24 mouse cellular contexts compared by ENCODE assay signal in the genomic region with DNA sequence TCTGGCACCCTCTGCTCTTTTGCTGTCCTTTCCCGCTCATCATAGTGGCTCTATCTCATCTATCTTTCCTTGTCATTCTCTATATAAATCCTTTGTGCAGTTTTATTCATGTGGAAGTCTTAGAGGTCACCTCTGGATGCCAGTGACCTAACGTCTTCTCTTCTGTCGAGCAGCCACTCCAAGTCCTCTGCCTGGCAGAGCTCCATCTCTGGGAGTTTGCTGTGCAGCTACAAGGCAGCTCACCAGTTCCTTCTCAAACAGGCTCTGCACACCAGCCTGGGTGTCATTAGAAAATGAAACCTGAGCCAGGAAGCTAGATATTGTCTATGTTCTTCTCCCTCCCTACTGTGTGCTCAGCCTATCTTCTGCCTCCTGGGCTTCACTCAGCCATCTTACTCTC.
DNase-seq lines count a peak whose midpoint lies in the region; TF ChIP-seq lines count a peak whose summit lies in the region.
"Had no signal": no experiment of that assay in that cellular context is flagged by ENCODE, and none has a peak within 500 bp of the region (broad histone marks: within the 10 kb centered on the region; RNA-seq: fewer than 3 reads in every experiment).

No protein-coding gene starts in this region.

- 84% methylated on average over 3 of the region's 3 CpGs for WGBS in heart, embryonic 10.5 days
- WGBS in heart, adult 2 months = 53% methylated on average over 3 of the region's 3 CpGs

- H3K9me3 ChIP-seq in heart, embryonic 10.5 days = no peaks in the 10 kb centered on the region
- H3K9me3 ChIP-seq: embryonic facial prominence, embryonic 12.5 days; hindbrain, embryonic 10.5 days; intestine, embryonic 15.5 days; limb, embryonic 12.5 days; midbrain, embryonic 15.5 days; neural tube, embryonic 12.5 days had no signal

- no peak for TF ChIP-seq CTCF in heart, adult 2 months (IDR thresholded peaks at IDR 0.05)

- DNase-seq in adrenal gland, postnatal 10 days = peak; percentile 18
- DNase-seq in adrenal gland, postnatal 14 days = no peak
- peak; percentile 14 for DNase-seq in heart, embryonic 10.5 days (ENCODE audit: low spot score)
- no peak for DNase-seq in heart, adult 2 months
- DNase-seq in heart, postnatal 10 days = peak; percentile 27 to 34
- no peak for DNase-seq in heart, adult 9 months (ENCODE audit: low spot score in 2 of 2)
- peak; percentile 20 for DNase-seq in ovary, postnatal 36 days (ENCODE audit: low spot score)
- DNase-seq in ovary, adult 18-20 months (ENCODE audit: low spot score) = no peak
- DNase-seq: adrenal gland, postnatal 36 days; cerebellum, adult 11 months; cerebellum, adult 9-11 months; kidney, adult 8-10 months; kidney, postnatal 25 days; layer of hippocampus, postnatal 36 days; liver, postnatal 0 days; thymus, adult 18-20 months; thymus, postnatal 36 days had no signal

- H3K4me1 ChIP-seq in heart, embryonic 10.5 days = 0 out of 2 replicates have a peak, but pooled peaks cover 2% of the 10 kb centered on the region
- H3K4me1 ChIP-seq in heart, adult 2 months (ENCODE audit: control insufficient read depth, insufficient read depth, low read length) = no peaks in the 10 kb centered on the region; the same call in 1 of the 2 replicates
- H3K4me1 ChIP-seq: hindbrain, embryonic 10.5 days; intestine, embryonic 15.5 days; midbrain, embryonic 15.5 days; neural tube, embryonic 12.5 days had no signal

- H3K36me3 ChIP-seq in heart, embryonic 10.5 days = no peaks in the 10 kb centered on the region
- H3K36me3 ChIP-seq in heart, adult 2 months (ENCODE audit: control insufficient read depth, insufficient read depth, low read length) = no peaks in the 10 kb centered on the region
- H3K36me3 ChIP-seq: intestine, embryonic 15.5 days had no signal

- TF ChIP-seq EP300 in heart, adult 2 months (IDR thresholded peaks at IDR 0.05; ENCODE audit: insufficient read depth, low read depth, low read length) = no peak

- no peak overlapping the region for H3K27ac ChIP-seq in heart, embryonic 10.5 days
- H3K27ac ChIP-seq in heart, adult 2 months = no peak overlapping the region
- H3K27ac ChIP-seq: embryonic facial prominence, embryonic 12.5 days; hindbrain, embryonic 10.5 days; intestine, embryonic 15.5 days; limb, embryonic 12.5 days; macrophage; midbrain, embryonic 15.5 days; neural tube, embryonic 12.5 days had no signal

- intact Hi-C loops in heart, adult 2 months (cut with DNase I) = no loop called here
- intact Hi-C loops in heart, postnatal 10 days (cut with DNase I) = no loop called here

- TF ChIP-seq POLR2A in heart, adult 2 months (IDR thresholded peaks at IDR 0.05; ENCODE audit: insufficient read depth, low read depth, low read length) = no peak

- no peak overlapping the region for H3K9ac ChIP-seq in heart, adult 2 months (ENCODE audit: low read depth, low read length)
- H3K9ac ChIP-seq: embryonic facial prominence, embryonic 12.5 days; intestine, embryonic 15.5 days; limb, embryonic 12.5 days; liver, postnatal 0 days; midbrain, embryonic 15.5 days; neural tube, embryonic 12.5 days had no signal

- no peak overlapping the region for H3K4me3 ChIP-seq in heart, embryonic 10.5 days
- H3K4me3 ChIP-seq in heart, adult 2 months = no peak overlapping the region
- H3K4me3 ChIP-seq: embryonic facial prominence, embryonic 12.5 days; hindbrain, embryonic 10.5 days; intestine, embryonic 15.5 days; limb, embryonic 12.5 days; midbrain, embryonic 15.5 days; neural tube, embryonic 12.5 days had no signal

- H3K27me3 ChIP-seq in heart, embryonic 10.5 days (ENCODE audit: insufficient read depth, poor library complexity, severe bottlenecking) = no peaks in the 10 kb centered on the region
- H3K27me3 ChIP-seq in heart, adult 2 months (ENCODE audit: control insufficient read depth, insufficient read depth, low read length) = no peaks in the 10 kb centered on the region
- H3K27me3 ChIP-seq: embryonic facial prominence, embryonic 12.5 days; intestine, embryonic 15.5 days; limb, embryonic 12.5 days; midbrain, embryonic 15.5 days; neural tube, embryonic 12.5 days had no signal

- H3K79me2 ChIP-seq in heart, adult 2 months (replicated peaks; ENCODE audit: control insufficient read depth, insufficient read depth, low read length) = no peaks in the 10 kb centered on the region

Comparison
In these comparisons a context has a peak if more than half of its experiments do, and no peak if none do; other contexts are left out.
1. DNase-seq: peak in adrenal gland, postnatal 10 days (single experiment), heart, embryonic 10.5 days (single experiment), heart, postnatal 10 days (2 of 2) and ovary, postnatal 36 days (single experiment); none in adrenal gland, postnatal 14 days (single experiment), heart, adult 2 months (0 of 2), heart, adult 9 months (0 of 2) and ovary, adult 18-20 months (single experiment).